Mouse (Mus musculus): ENCODE measurements around the gene Pak6.

GRCm38 (mm10) chr2:118620101-118620500 is 43.0 kb upstream of the Pak6 start:
- TF ChIP-seq RAD21 (IDR thresholded peaks at IDR 0.05; ENCODE audit: low read depth, low read length) (no peak), ETS1 (conservative IDR thresholded peaks at IDR 0.05; ENCODE audit: low read depth, low read length) (no peak; the same call in 1 of the 2 replicates), POLR2A (IDR thresholded peaks at IDR 0.05; ENCODE audit: low read depth, low read length) (no peak), CTCF (conservative IDR thresholded peaks at IDR 0.05 in 1 of 2, IDR thresholded peaks at IDR 0.05 in 1 of 2; ENCODE audit: low read depth in 2 of 2, low read length in 2 of 2) (no peak), E2F4 (IDR thresholded peaks at IDR 0.05; ENCODE audit: insufficient replicate concordance, low read depth, low read length) (no peak), EP300 (IDR thresholded peaks at IDR 0.05; ENCODE audit: low read length) (no peak)
